Mouse (Mus musculus): ENCODE results near the gene Thsd4.

- TF ChIP-seq POLR2A (IDR thresholded peaks at IDR 0.05; ENCODE audit: low read depth, low read length) (no peak), CTCF (IDR thresholded peaks at IDR 0.05; ENCODE audit: extremely low read depth, insufficient read length, insufficient replicate concordance, low read depth, low read length) (no peak)
Observed at GRCm38 (mm10) chr9:60335455-60335854, 186.4 kb downstream of the Thsd4 start.

Measured in small intestine, adult 2 months (tissue).